Mouse (Mus musculus) hindbrain, embryonic 16.5 days (tissue): ENCODE data around the gene Nkd2. TPM values are rescaled to one million over a fixed set of nuclear protein-coding genes. Genes with fewer than 3 reads are reported as not detected.
A peak's percentile ranks its signal among the peaks of the same experiment; 100 is the strongest.

Experiments
- ATAC-seq: fragments of 200-750 bp; cut with Nextera tagmentation; 2 replicates; pipeline ENCODE4 v1.8.0; 2017; ENCODE audit warnings: moderate TSS enrichment, moderate library complexity
- H3K27ac ChIP-seq: fragments of 300-500 bp; sonication (generic); 2 replicates; pipeline ENCODE4 v1.5.1; 2014; ENCODE audit warnings: low read depth, mild to moderate bottlenecking, control low read depth, low read length, moderate library complexity
- H3K27me3 ChIP-seq: fragments of 300-500 bp; sonication (generic); replicated peaks from 2 replicates; pipeline ENCODE4 v1.6.1; 2014; ENCODE audit warnings: low read length; ENCODE audit not compliant: control insufficient read depth, insufficient read depth
- H3K36me3 ChIP-seq: fragments of 300-500 bp; sonication (generic); 2 replicates; pipeline ENCODE4 v1.6.1; 2014; ENCODE audit warnings: mild to moderate bottlenecking, low read length, moderate library complexity, mixed read lengths; ENCODE audit not compliant: control insufficient read depth, insufficient read depth
- H3K4me1 ChIP-seq: fragments of 300-500 bp; sonication (generic); 2 replicates; pipeline ENCODE4 v1.6.1; 2014; ENCODE audit warnings: low read depth, low read length; ENCODE audit not compliant: control insufficient read depth, insufficient read depth
- H3K4me2 ChIP-seq: fragments of 300-500 bp; sonication (generic); 2 replicates; pipeline ENCODE4 v1.6.1; 2014; ENCODE audit warnings: mild to moderate bottlenecking, low read length, control low read depth, moderate library complexity
- H3K4me3 ChIP-seq: fragments of 300-500 bp; sonication (generic); 2 replicates; pipeline ENCODE4 v1.5.1; 2014; ENCODE audit warnings: mild to moderate bottlenecking, low read length, control low read depth, moderate library complexity
- H3K9ac ChIP-seq: fragments of 300-500 bp; sonication (generic); 2 replicates; pipeline ENCODE4 v1.6.1; 2014; ENCODE audit warnings: low read depth, mild to moderate bottlenecking, control low read depth, low read length, moderate library complexity
- H3K9me3 ChIP-seq: fragments of 300-500 bp; sonication (generic); 2 replicates; pipeline ENCODE4 v1.6.1; 2014; ENCODE audit warnings: mild to moderate bottlenecking, low read length, moderate library complexity; ENCODE audit not compliant: control insufficient read depth
- WGBS: fragments of 180-500 bp; shearing (Covaris S2); extraction: QIAGEN DNeasy Blood & Tissue Kit; methylation state at CpG from one replicate; pipeline ENCODE4 v1.1.7; 2014; 5-methylcytosine and 5-hydroxymethylcytosine counted together
- polyA plus RNA-seq: library from polyadenylated mRNA; unstranded; fragments of >200 nt; fragmentation: Nextera tagmentation; extraction: Ambion mirVana; gene quantifications from 2 replicates; pipeline ENCODE4 v1.2.1, GENCODE M21; 2015

The Nkd2 gene
- polyA plus RNA-seq, 1 experiment from 2014 or later = 16.9 TPM

- ATAC-seq = peak; percentile 48; the same call in 1 of the 2 replicates
Measured at GRCm38 (mm10) chr13:73827243-73827642, 20.2 kb downstream of the Nkd2 start.

GRCm38 (mm10) chr13:73823711-73824110 lies 23.7 kb downstream of the Nkd2 start:
- 84% methylated on average over 6 of the region's 6 CpGs for WGBS
- Histone ChIP-seq H3K4me3 (no peak overlapping the region), H3K4me2 (no peak overlapping the region), H3K9ac (no peak overlapping the region), H3K27me3 (no peaks in the 10 kb centered on the region), H3K4me1 (peaks cover 2% of the 10 kb centered on the region; the same call in 1 of the 2 replicates), H3K36me3 (peaks cover 6% of the 10 kb centered on the region; the same call in 1 of the 2 replicates), H3K27ac (no peak overlapping the region), H3K9me3 (no peaks in the 10 kb centered on the region)
- ATAC-seq = no peak

More at GRCm38 (mm10) chr13:73827243-73827642, 20.2 kb downstream of the Nkd2 start:
- H3K9ac ChIP-seq = no peak overlapping the region
- no peaks in the 10 kb centered on the region for H3K9me3 ChIP-seq
- 59% methylated on average over 8 of the region's 8 CpGs for WGBS
- H3K4me3 ChIP-seq = no peak overlapping the region
- H3K27me3 ChIP-seq = no peaks in the 10 kb centered on the region
- peaks cover 2% of the 10 kb centered on the region; the same call in 1 of the 2 replicates for H3K4me1 ChIP-seq
- no peak overlapping the region for H3K4me2 ChIP-seq
- H3K36me3 ChIP-seq = 0 out of 2 replicates have a peak, but pooled peaks cover 3% of the 10 kb centered on the region
- no peak overlapping the region for H3K27ac ChIP-seq

- peaks cover 6% of the 10 kb centered on the region; the same call in 1 of the 2 replicates for H3K36me3 ChIP-seq
- ATAC-seq = no peak
- no peak overlapping the region for H3K4me3 ChIP-seq
- no peak overlapping the region for H3K9ac ChIP-seq
- no peaks in the 10 kb centered on the region for H3K4me1 ChIP-seq
- H3K27ac ChIP-seq = no peak overlapping the region
- H3K27me3 ChIP-seq = no peaks in the 10 kb centered on the region
- 61% methylated on average over 4 of the region's 4 CpGs for WGBS
- no peak overlapping the region for H3K4me2 ChIP-seq
- no peaks in the 10 kb centered on the region for H3K9me3 ChIP-seq
Measured at GRCm38 (mm10) chr13:73822187-73822800, 25.1 kb downstream of the Nkd2 start.

- H3K4me3 ChIP-seq = no peak overlapping the region
- H3K27me3 ChIP-seq = no peaks in the 10 kb centered on the region
- H3K36me3 ChIP-seq = peaks cover 3% of the 10 kb centered on the region; the same call in 1 of the 2 replicates
- H3K27ac ChIP-seq = no peak overlapping the region
- WGBS = 96% methylated on average over 7 of the region's 7 CpGs
- H3K4me1 ChIP-seq = no peaks in the 10 kb centered on the region
- no peak for ATAC-seq
- H3K9me3 ChIP-seq = no peaks in the 10 kb centered on the region
- no peak overlapping the region for H3K9ac ChIP-seq
- no peak overlapping the region for H3K4me2 ChIP-seq
Measured at GRCm38 (mm10) chr13:73821251-73821650, 26.2 kb downstream of the Nkd2 start.

GRCm38 (mm10) chr13:73818921-73819320 lies 28.5 kb downstream of the Nkd2 start:
- WGBS = 69% methylated on average over 3 of the region's 3 CpGs

GRCm38 (mm10) chr13:73816338-73816737 lies 31.1 kb downstream of the Nkd2 start:
- no peaks in the 10 kb centered on the region for H3K4me1 ChIP-seq
- no peak overlapping the region for H3K27ac ChIP-seq
- no peak overlapping the region for H3K9ac ChIP-seq
- H3K27me3 ChIP-seq = no peaks in the 10 kb centered on the region
- no peak overlapping the region for H3K4me3 ChIP-seq
- H3K9me3 ChIP-seq = no peaks in the 10 kb centered on the region
- no peak overlapping the region for H3K4me2 ChIP-seq
- peaks cover 3% of the 10 kb centered on the region; the same call in 1 of the 2 replicates for H3K36me3 ChIP-seq
- 63% methylated on average over 6 of the region's 6 CpGs for WGBS
- no peak for ATAC-seq

More at GRCm38 (mm10) chr13:73818921-73819320, 28.5 kb downstream of the Nkd2 start:
- no peaks in the 10 kb centered on the region for H3K9me3 ChIP-seq
- no peaks in the 10 kb centered on the region for H3K27me3 ChIP-seq
- peaks cover 3% of the 10 kb centered on the region; the same call in 1 of the 2 replicates for H3K36me3 ChIP-seq
- no peak overlapping the region for H3K4me2 ChIP-seq
- no peak overlapping the region for H3K27ac ChIP-seq
- no peak for ATAC-seq
- no peak overlapping the region for H3K9ac ChIP-seq
- H3K4me1 ChIP-seq = no peaks in the 10 kb centered on the region
- H3K4me3 ChIP-seq = no peak overlapping the region

- no peak; the same call in 1 of the 2 replicates for ATAC-seq
- no peaks in the 10 kb centered on the region for H3K9me3 ChIP-seq
- H3K4me2 ChIP-seq = no peak overlapping the region
- no peaks in the 10 kb centered on the region for H3K36me3 ChIP-seq
- H3K4me3 ChIP-seq = no peak overlapping the region
- no peak overlapping the region for H3K27ac ChIP-seq
- no peaks in the 10 kb centered on the region for H3K4me1 ChIP-seq
- H3K27me3 ChIP-seq = no peaks in the 10 kb centered on the region
- WGBS = 83% methylated on average over 7 of the region's 7 CpGs
- no peak overlapping the region for H3K9ac ChIP-seq
Measured at GRCm38 (mm10) chr13:73814181-73814580, 33.2 kb downstream of the Nkd2 start.

GRCm38 (mm10) chr13:73812936-73813335 lies 34.5 kb downstream of the Nkd2 start:
- no peaks in the 10 kb centered on the region for H3K4me1 ChIP-seq
- no peak for ATAC-seq
- no peaks in the 10 kb centered on the region for H3K27me3 ChIP-seq
- H3K27ac ChIP-seq = no peak overlapping the region
- no peaks in the 10 kb centered on the region for H3K36me3 ChIP-seq
- H3K4me3 ChIP-seq = no peak overlapping the region
- H3K9ac ChIP-seq = no peak overlapping the region
- WGBS = 96% methylated on average over 3 of the region's 3 CpGs
- H3K9me3 ChIP-seq = no peaks in the 10 kb centered on the region
- H3K4me2 ChIP-seq = no peak overlapping the region

GRCm38 (mm10) chr13:73804914-73805313 lies 42.5 kb downstream of the Nkd2 start:
- Histone ChIP-seq H3K27me3 (no peaks in the 10 kb centered on the region), H3K4me2 (no peak overlapping the region), H3K9ac (no peak overlapping the region), H3K4me1 (no peaks in the 10 kb centered on the region), H3K36me3 (no peaks in the 10 kb centered on the region), H3K4me3 (no peak overlapping the region), H3K27ac (no peak overlapping the region), H3K9me3 (no peaks in the 10 kb centered on the region)
- 96% methylated on average over 5 of the region's 5 CpGs for WGBS
- ATAC-seq = no peak
